Mouse (Mus musculus) liver, embryonic 14.5 days (tissue): ENCODE measurements at regions not wholly inside any gene's neighbourhood (a gene's known extent, or its start where the extent isn't known, plus 50 kb on each side); places are given as distances from the start of the nearest gene placed in this dataset.

Source experiments
- ATAC-seq: fragments of 200-750 bp; cut with Nextera tagmentation; 2 replicates; pipeline ENCODE4 v1.8.0; 2017; ENCODE audit warnings: moderate number of reproducible peaks, mild to moderate bottlenecking, moderate library complexity; ENCODE audit not compliant: insufficient read depth
- DNase-seq, 3 experiments: peaks; one replicate each; pipeline ENCODE4 v3.0.0-alpha.2; 2012 to 2013; ENCODE audit warnings: low read depth in 3 of 3, low spot score in 3 of 3
- H3K27ac ChIP-seq: fragments of 300-500 bp; sonication (generic); 2 replicates; pipeline ENCODE4 v1.5.1; 2014; ENCODE audit warnings: moderate library complexity, mild to moderate bottlenecking, control low read depth, inconsistent platforms
- H3K27me3 ChIP-seq: fragments of 300-500 bp; sonication (generic); 2 replicates; pipeline ENCODE4 v1.6.1; 2014; ENCODE audit warnings: mild to moderate bottlenecking, low read length, moderate library complexity; ENCODE audit not compliant: control insufficient read depth, insufficient read depth
- H3K36me3 ChIP-seq: fragments of 300-500 bp; sonication (generic); replicated peaks from 2 replicates; pipeline ENCODE4 v1.6.1; 2014; ENCODE audit warnings: low read depth; ENCODE audit not compliant: control insufficient read depth, insufficient read depth
- H3K4me1 ChIP-seq, 2 experiments: fragments of 200-500 bp in 1 of 2; fragments of 300-500 bp in 1 of 2; sonication (generic) in 1 of 2; replicated peaks; 2 replicates each; pipeline ENCODE4 v1.6.1; 2012 to 2014; ENCODE audit warnings: antibody characterized with exemption in 1 of 2, inconsistent platforms in 1 of 2, low read length in 1 of 2; ENCODE audit not compliant: control insufficient read depth in 2 of 2, insufficient read depth in 2 of 2
- H3K4me2 ChIP-seq: fragments of 300-500 bp; sonication (generic); 2 replicates; pipeline ENCODE4 v1.6.1; 2014; ENCODE audit warnings: low read depth, mild to moderate bottlenecking, control low read depth, moderate library complexity
- H3K4me3 ChIP-seq, 2 experiments: fragments of 200-500 bp in 1 of 2; fragments of 300-500 bp in 1 of 2; sonication (generic) in 1 of 2; 2 replicates each; pipeline ENCODE4 v1.5.1; 2012 to 2014; ENCODE audit warnings: low read depth in 2 of 2, low read length in 2 of 2, mild to moderate bottlenecking in 2 of 2, control low read depth in 1 of 2, inconsistent platforms in 1 of 2, moderate library complexity in 1 of 2; ENCODE audit not compliant: insufficient read depth in 1 of 2
- H3K9ac ChIP-seq: fragments of 300-500 bp; sonication (generic); replicated peaks from 2 replicates; pipeline ENCODE4 v1.6.1; 2014; ENCODE audit warnings: mild to moderate bottlenecking, control low read depth, moderate library complexity
- H3K9me3 ChIP-seq: fragments of 300-500 bp; sonication (generic); 2 replicates; pipeline ENCODE4 v1.6.1; 2016; ENCODE audit warnings: low read length, mixed read lengths; ENCODE audit not compliant: control insufficient read depth
- CTCF ChIP-seq: IDR thresholded peaks from 2 replicates; pipeline ENCODE4 v1.5.1; 2016; ENCODE audit warnings: antibody characterized with exemption, low read depth, control low read depth
- EP300 ChIP-seq: IDR thresholded peaks from 2 replicates; pipeline ENCODE4 v1.6.1; 2016; ENCODE audit warnings: antibody characterized with exemption, low read depth
- WGBS: fragments of 180-500 bp; shearing (Covaris S2); extraction: QIAGEN DNeasy Blood & Tissue Kit; methylation state at CpG from one replicate; pipeline ENCODE4 v1.1.7; 2014; ENCODE audit not compliant: insufficient replicate concordance; 5-methylcytosine and 5-hydroxymethylcytosine counted together

DNA sequence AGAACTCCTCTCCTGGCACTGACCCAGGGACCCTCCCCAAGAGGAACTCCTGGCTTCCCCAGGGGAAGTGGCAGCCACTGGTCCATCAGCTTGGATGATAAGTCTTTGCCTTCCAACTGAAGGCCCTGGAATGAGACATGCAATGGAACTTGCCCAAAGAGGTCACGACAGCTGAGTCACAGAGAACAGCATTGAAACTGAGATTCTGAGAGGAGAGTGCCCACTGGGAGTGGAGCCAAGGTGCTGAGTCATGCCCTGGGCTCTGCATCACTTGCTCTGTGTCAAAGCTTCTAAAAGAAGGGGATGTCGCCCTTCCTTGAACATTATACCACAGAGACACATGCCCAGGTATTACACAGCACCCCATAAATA lies 83.8 kb upstream of the Zcchc2 start:
- H3K9ac ChIP-seq: no peak overlapping the region
- WGBS: 53% methylated on average over 2 of the region's 2 CpGs
- H3K27ac ChIP-seq: no peak overlapping the region
- ATAC-seq (no peak), DNase-seq (no peak)
- no peak overlapping the region for H3K4me2 ChIP-seq
- no peaks in the 10 kb centered on the region for H3K9me3 ChIP-seq
- TF ChIP-seq EP300 (no peak), CTCF (no peak)
- no peak overlapping the region for H3K4me3 ChIP-seq
- no peaks in the 10 kb centered on the region for H3K36me3 ChIP-seq
- H3K27me3 ChIP-seq: no peaks in the 10 kb centered on the region
- peaks cover 0 to 7% of the 10 kb centered on the region in 2 experiments; a peak in 2 of 4 replicates for H3K4me1 ChIP-seq

GRCm38 (mm10) chr1:105908029-105908876 lies 82.0 kb upstream of the Zcchc2 start:
- TF ChIP-seq EP300: no peak
- Histone ChIP-seq H3K36me3 (no peaks in the 10 kb centered on the region), H3K9me3 (no peaks in the 10 kb centered on the region), H3K27ac (no peak overlapping the region), H3K27me3 (no peaks in the 10 kb centered on the region), H3K4me1 (peaks cover 0 to 7% of the 10 kb centered on the region in 2 experiments; a peak in 2 of 4 replicates), H3K4me3 (no peak overlapping the region), H3K9ac (no peak overlapping the region), H3K4me2 (no peak overlapping the region)
- WGBS: 45% methylated on average over 15 of the region's 15 CpGs
- DNase-seq (peak in 2 of 3 experiments; percentile 16 to 28), ATAC-seq (peak; percentile 85)

DNA sequence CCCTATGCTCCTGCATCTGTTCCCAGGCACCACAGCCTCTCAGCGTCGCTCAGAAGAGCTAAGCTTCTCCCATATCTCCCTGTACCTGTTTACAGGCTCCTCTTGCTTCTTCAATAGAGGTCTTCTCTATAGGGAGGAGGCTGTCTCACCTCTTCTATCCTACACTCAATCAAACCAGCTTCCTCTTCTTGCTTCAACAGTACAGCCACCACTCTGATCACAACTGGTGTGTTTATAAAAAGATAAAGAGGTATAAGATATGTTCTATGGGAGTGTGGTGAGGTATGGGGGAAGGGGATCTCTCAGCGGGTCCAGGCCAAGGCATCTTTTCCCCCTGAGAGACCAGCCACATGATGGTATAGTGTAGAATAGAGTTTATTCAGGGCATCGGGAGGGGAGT lies 81.1 kb upstream of the Zcchc2 start:
- Histone ChIP-seq H3K27ac (no peak overlapping the region), H3K9ac (no peak overlapping the region), H3K27me3 (no peaks in the 10 kb centered on the region), H3K4me3 (no peak overlapping the region), H3K9me3 (no peaks in the 10 kb centered on the region), H3K36me3 (no peaks in the 10 kb centered on the region), H3K4me2 (no peak overlapping the region), H3K4me1 (peaks cover 0 to 7% of the 10 kb centered on the region in 2 experiments; a peak in 2 of 4 replicates)
- ATAC-seq: no peak
- TF ChIP-seq EP300 (no peak), CTCF (no peak)
- DNase-seq: no peak
- 40% methylated on average over 4 of the region's 4 CpGs for WGBS

DNA sequence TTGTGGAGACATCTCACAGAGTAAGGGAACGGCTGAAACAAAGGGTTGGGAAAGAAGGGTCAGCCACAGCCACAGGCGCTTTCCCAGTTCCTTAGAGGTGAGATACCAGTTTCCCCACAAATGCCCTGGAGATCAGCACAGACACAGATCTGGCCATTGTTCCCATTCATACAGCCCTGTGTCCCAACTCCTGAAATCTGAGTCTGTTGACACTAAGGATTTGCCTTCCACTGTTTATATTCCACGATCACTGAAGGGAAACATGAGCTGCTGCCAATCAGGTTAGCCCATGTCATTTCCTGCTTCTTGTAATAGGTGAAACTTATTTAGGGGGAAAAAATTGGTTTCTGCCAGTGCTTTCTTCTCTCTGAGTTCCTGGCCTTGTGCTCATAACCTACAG lies 78.5 kb upstream of the Zcchc2 start:
- H3K4me2 ChIP-seq: no peak overlapping the region
- peaks cover 0 to 5% of the 10 kb centered on the region in 2 experiments; a peak in 2 of 4 replicates for H3K4me1 ChIP-seq
- no peaks in the 10 kb centered on the region for H3K27me3 ChIP-seq
- no peak for ATAC-seq
- DNase-seq: no peak
- H3K9me3 ChIP-seq: no peaks in the 10 kb centered on the region
- no peak overlapping the region for H3K9ac ChIP-seq
- WGBS: 44% methylated on average over 3 of the region's 3 CpGs
- H3K4me3 ChIP-seq: no peak overlapping the region
- no peak for TF ChIP-seq CTCF
- no peak for TF ChIP-seq EP300
- no peak overlapping the region for H3K27ac ChIP-seq
- no peaks in the 10 kb centered on the region for H3K36me3 ChIP-seq

- H3K27me3 ChIP-seq: no peaks in the 10 kb centered on the region
- peaks cover 0 to 4% of the 10 kb centered on the region in 2 experiments; a peak in 1 of 4 replicates for H3K4me1 ChIP-seq
- ATAC-seq: no peak
- no peak overlapping the region for H3K4me2 ChIP-seq
- WGBS: 70% methylated on average over 4 of the region's 4 CpGs
- no peaks in the 10 kb centered on the region for H3K9me3 ChIP-seq
- no peak overlapping the region for H3K27ac ChIP-seq
- H3K4me3 ChIP-seq: no peak overlapping the region
- no peak overlapping the region for H3K9ac ChIP-seq
- DNase-seq: no peak
- no peaks in the 10 kb centered on the region for H3K36me3 ChIP-seq
- no peak for TF ChIP-seq CTCF
- TF ChIP-seq EP300: no peak
These were observed 68.4 kb upstream of the Zcchc2 start for GRCm38 (mm10) chr1:105921842-105922241.
